Mouse (Mus musculus) B cell, adult (primary cell): ENCODE data around the gene Wrap53. TPM values are rescaled to one million over a fixed set of nuclear protein-coding genes. Genes with fewer than 3 reads are reported as not detected.

Source experiments
- total RNA-seq: library from RNA; stranded (reverse); gene quantifications from 4 replicates; pipeline ENCODE4 v1.2.4, GENCODE M21; 2023; ENCODE audit not compliant: inconsistent age

Wrap53 gene
- total RNA-seq = 11.6 to 16.8 TPM (median 11.9 TPM) in 4 replicates

DNA sequence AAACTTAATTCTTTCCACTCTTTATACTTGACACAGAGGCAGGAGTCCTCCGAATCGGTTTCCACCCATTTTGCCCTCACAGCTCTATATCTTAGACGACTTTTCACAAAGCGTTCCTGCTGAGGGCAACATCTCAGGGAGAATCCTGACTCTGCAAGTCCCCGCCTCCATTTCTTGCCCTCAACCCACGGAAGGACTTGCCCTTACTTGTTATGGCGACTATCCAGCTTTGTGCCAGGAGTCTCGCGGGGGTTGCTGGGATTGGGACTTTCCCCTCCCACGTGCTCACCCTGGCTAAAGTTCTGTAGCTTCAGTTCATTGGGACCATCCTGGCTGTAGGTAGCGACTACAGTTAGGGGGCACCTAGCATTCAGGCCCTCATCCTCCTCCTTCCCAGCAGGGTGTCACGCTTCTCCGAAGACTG, at the start of gene Wrap53, which contains the start of gene Trp53:
Gene Wrap53, minus strand, starts transcription at position 165 of the 424 bp plus-strand sequence.
Gene Trp53, plus strand, starts transcription at position 269 of the 424 bp plus-strand sequence.

DNA sequence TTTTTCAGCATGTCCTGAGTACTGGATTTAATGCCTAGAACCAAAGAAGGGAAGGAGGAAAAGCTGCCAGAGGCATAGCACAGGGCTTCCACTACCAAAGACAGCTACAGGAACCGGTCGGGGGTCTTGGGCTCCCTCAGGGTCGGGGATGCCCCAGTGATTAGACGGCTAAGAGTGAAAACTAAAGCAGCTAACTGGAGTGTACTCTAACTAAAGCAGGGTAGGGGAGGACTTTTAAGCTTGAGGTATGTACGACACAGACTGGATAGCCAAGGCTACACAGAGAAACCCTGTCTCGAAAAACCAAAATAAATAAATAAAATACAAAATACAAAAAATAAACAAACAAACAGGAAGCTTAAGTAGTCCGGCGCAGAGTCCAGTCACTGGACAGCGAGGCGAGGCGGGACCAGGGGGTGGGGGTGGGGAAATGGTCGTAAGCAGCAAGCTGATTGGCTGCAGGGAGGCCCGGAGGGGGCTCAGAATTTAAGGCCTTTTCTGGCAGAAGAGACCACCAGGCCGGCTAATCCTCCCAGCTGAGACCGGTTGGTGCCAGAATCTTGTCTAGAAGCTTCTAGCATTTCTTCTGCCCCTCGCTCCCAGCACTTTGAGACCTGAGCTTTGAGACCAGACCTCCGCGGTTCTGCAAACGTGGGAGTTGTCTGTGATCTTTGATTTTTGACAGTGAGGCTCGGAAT, 41.7 kb upstream of the Wrap53 start, which contains the start of gene Sat2:
Gene Sat2, plus strand, starts transcription at position 454 of the 698 bp plus-strand sequence.

DNA sequence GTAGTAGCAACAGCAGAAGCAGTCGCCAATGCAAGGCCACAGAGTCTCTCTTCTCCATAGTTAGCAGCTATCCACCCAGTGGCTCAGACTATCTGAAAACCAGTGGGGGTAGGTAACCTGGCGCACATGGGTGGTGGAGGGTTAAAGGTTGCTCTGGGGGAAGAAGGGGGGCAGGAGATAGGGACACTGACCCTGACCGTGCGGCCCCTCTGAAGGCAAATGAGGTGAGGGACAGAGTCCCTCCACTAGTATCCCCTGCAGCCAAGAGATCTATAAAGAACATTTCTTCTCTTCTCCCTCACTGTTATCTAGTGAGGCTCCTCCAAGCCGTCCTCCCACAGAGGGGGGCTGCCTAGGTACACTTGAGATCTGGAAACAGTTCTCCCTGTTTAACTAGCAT, 37.8 kb upstream of the Wrap53 start, which contains the start of gene Shbg:
Gene Shbg, minus strand, starts transcription at position 101 of the 400 bp plus-strand sequence.

DNA sequence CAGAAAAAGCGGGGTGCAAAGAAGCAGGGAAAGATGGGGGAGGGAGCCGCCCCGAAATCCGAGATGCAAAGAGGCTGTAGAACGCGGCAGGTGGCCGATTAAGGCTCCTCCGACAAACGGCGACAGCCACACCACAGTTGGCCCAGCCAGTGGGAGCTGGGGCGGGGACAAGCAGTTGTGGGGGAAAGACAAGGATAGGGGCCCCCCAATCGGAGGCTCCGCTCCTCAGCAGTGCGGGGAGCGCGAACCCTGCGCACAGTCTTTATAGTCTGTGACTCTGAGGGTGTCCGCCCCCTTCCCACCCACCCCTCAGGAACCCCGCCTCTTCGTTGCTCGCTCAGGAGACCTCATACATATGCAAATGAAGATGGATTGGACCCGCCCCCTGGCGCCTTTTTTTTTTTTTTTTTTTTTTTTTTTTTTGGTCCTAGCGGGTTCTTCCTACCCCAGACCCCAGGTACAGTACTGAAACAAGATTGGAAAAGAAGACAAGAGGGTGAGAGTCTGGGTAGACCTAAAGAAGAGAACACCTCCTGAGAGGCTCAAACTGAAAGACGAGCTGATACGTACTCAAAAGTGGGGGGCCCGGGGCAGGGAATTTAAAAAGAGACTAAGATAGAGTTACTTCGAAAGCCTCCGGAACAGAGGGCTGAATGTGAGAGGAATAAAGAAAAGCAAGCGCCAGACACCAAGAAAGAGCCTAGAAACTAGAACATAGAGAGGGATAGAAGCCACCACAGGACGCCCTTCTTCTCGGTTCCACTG, 25.9 kb upstream of the Wrap53 start, which contains the start of gene Atp1b2:
Gene Atp1b2, minus strand, starts transcription at position 217 of the 765 bp plus-strand sequence.

DNA sequence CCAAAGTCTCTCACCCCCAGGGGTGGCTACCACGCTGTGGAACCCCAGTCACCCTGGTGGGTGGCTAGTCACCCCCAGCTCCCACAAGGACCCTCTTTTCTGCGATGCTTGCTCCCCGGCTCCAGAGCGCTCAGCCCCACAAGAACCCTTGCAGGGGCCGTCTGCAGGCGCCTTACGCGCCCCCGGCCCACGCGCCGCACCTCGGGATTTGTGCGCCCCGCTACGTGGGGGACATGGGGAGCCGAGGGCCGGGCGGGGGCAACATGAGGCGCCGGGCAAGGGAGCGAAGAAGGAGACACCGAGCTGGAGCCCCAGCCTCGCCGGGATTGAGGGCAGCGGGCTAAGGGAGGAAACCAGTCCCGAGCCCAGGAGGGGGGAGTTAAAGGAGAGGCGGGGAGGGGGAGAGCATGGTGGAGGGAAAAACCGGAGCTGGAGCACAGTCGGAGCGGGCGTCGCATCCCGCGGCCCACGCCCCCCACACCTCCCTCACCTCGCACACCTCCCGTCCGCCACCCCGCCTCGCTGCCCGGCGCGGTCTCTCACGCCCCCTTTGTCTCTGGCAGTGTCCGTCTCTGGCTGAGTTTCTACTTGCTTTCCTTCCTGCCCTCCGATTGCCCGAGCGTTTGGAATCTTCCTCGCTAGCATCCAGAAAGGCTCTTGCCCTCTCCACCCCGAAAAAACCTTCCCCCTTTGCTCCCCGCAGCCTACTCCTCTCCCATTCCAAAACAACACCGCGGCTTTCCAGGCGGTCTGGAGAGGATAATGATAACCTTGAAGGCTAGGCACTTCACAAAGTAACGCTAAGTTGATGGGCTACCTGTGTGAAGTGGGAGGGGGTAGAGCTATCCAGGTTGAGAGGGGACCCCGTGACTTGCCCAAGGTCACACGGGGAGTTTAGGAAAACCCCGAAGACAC, 19.9 kb downstream of the Wrap53 start, which contains the start of gene Efnb3:
Gene Efnb3, minus strand, starts transcription at position 355 of the 915 bp plus-strand sequence.

DNA sequence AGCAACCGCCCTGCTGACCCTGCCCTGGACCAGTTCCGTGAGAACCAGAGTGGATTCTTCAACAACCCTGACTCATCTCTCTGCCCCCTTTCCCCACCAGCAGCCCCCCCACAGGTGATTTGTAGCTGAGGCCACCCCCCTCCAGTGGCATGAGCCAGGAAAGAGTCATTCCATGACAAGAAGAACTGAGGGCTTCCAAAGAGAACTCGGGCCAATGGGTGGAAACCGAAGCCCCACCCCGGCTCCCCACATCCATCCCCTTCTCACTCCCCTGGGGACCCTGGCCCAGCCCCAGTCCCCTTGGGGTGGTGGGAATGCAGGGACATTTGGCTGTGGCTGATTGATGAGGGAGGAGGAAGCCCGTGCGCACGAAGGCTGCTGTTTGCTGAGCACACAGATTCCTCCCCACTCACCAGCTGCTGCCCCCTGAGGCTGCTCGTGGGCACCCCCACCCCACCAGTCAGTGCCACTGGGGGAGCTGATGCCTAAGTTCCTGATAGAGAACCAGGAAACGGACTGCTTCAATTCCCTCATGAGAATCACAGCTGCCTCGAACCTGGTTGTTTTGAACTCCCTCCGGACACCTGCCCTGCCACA, 30.9 kb downstream of the Wrap53 start, which contains the start of gene Dnah2:
Gene Dnah2, minus strand, starts transcription at position 51 of the 597 bp plus-strand sequence.

Other genes with a start within 250 kb of the Wrap53 start
- 1.4 to 2.9 TPM (median 2.1 TPM) in 4 replicates for gene Rnf227, start 239.8 kb downstream of the Wrap53 start, total RNA-seq
- 312 to 359 TPM (median 334 TPM) in 4 replicates for gene Chd3, start 210.8 kb downstream of the Wrap53 start, total RNA-seq
- 39.9 to 59.3 TPM (median 48.7 TPM) in 4 replicates for gene Naa38, start 184.8 kb downstream of the Wrap53 start, total RNA-seq
- 35.8 to 44.9 TPM (median 38.2 TPM) in 4 replicates for gene Cyb5d1, start 184.6 kb downstream of the Wrap53 start, total RNA-seq
- 11.0 to 13.5 TPM (median 12.3 TPM) in 4 replicates for gene Tmem88, start 182.0 kb downstream of the Wrap53 start, total RNA-seq
- gene Kdm6b, start 166.6 kb downstream of the Wrap53 start, total RNA-seq = 323 to 405 TPM (median 369 TPM) in 4 replicates
- not detected in 4 replicates for gene Dnah2, start 31.1 kb downstream of the Wrap53 start, total RNA-seq
- 0.36 to 0.93 TPM (median 0.45 TPM) in 4 replicates for gene Efnb3, start 20.1 kb downstream of the Wrap53 start, total RNA-seq
- 130 to 136 TPM (median 131 TPM) in 4 replicates for gene Trp53, start 104 bp upstream of the Wrap53 start, total RNA-seq
- gene Atp1b2, start 25.7 kb upstream of the Wrap53 start, total RNA-seq = 0.33 TPM in 1 of 4 replicates, not detected in the others
- gene Shbg, start 37.6 kb upstream of the Wrap53 start, total RNA-seq = not detected in 4 replicates
- gene Sat2, start 41.8 kb upstream of the Wrap53 start, total RNA-seq = not detected in 4 replicates
- gene Fxr2, start 52.7 kb upstream of the Wrap53 start, total RNA-seq = 76.8 to 83.1 TPM (median 77.8 TPM) in 4 replicates
- 0.84 TPM in 1 of 4 replicates, not detected in the others for gene Sox15, start 75.1 kb upstream of the Wrap53 start, total RNA-seq
- 58.0 to 71.6 TPM (median 63.0 TPM) in 4 replicates for gene Mpdu1, start 82.4 kb upstream of the Wrap53 start, total RNA-seq
- gene Cd68, start 85.9 kb upstream of the Wrap53 start, total RNA-seq = 11.8 to 14.7 TPM (median 12.5 TPM) in 4 replicates
- 670 to 697 TPM (median 692 TPM) in 4 replicates for gene Eif4a1, start 92.2 kb upstream of the Wrap53 start, total RNA-seq
- gene Senp3, start 101.8 kb upstream of the Wrap53 start, total RNA-seq = 108 to 153 TPM (median 136 TPM) in 4 replicates
- gene Tnfsf13, start 105.5 kb upstream of the Wrap53 start, total RNA-seq = 0.32 TPM in 1 of 4 replicates, not detected in the others
- gene Tnfsf12, start 115.6 kb upstream of the Wrap53 start, total RNA-seq = 0.51 TPM in 1 of 4 replicates, not detected in the others
- 0.45 to 0.78 TPM in 2 of 4 replicates, not detected in the others for gene Tnfsfm13, start 115.8 kb upstream of the Wrap53 start, total RNA-seq
- gene Polr2a, start 178.4 kb upstream of the Wrap53 start, total RNA-seq = 231 to 244 TPM (median 242 TPM) in 4 replicates
- not detected in 4 replicates for gene Slc35g3, start 181.7 kb upstream of the Wrap53 start, total RNA-seq
- gene Zbtb4, start 185.7 kb upstream of the Wrap53 start, total RNA-seq = 52.3 to 57.6 TPM (median 54.5 TPM) in 4 replicates
- gene Chrnb1, start 215.7 kb upstream of the Wrap53 start, total RNA-seq = 8.3 to 11.3 TPM (median 10.1 TPM) in 4 replicates
- 0.16 to 0.27 TPM in 2 of 4 replicates, not detected in the others for gene Fgf11, start 221.6 kb upstream of the Wrap53 start, total RNA-seq
- not detected in 4 replicates for gene Tmem102, start 225.4 kb upstream of the Wrap53 start, total RNA-seq
- not detected in 4 replicates for gene Gm39566, start 235.0 kb upstream of the Wrap53 start, total RNA-seq
- not detected in 4 replicates for gene Spem2, start 238.2 kb upstream of the Wrap53 start, total RNA-seq
- gene Spem1, start 241.9 kb upstream of the Wrap53 start, total RNA-seq = not detected in 4 replicates